Mouse (Mus musculus): Measurements from ENCODE around the gene Hc. TPM values are rescaled to one million over a fixed set of nuclear protein-coding genes. Genes with fewer than 3 reads are reported as not detected.

The Hc gene
- polyA plus RNA-seq, 1 experiment: not detected

- no peak overlapping the region for H3K27ac ChIP-seq (ENCODE audit: insufficient read depth, low read length)
- TF ChIP-seq CTCF (IDR thresholded peaks at IDR 0.05; ENCODE audit: borderline replicate concordance, insufficient read depth, low read length) (no peak), POLR2A (IDR thresholded peaks at IDR 0.05; ENCODE audit: low read depth, low read length) (no peak)
- no peak overlapping the region for H3K4me3 ChIP-seq (ENCODE audit: insufficient read depth, low read length)
- H3K4me1 ChIP-seq (ENCODE audit: control insufficient read depth, insufficient read depth, low read length): no peaks in the 10 kb centered on the region
These were observed 49.6 kb downstream of the Hc start for GRCm38 (mm10) chr2:35011649-35012048.

- TF ChIP-seq CTCF (IDR thresholded peaks at IDR 0.05; ENCODE audit: borderline replicate concordance, insufficient read depth, low read length) (no peak), POLR2A (IDR thresholded peaks at IDR 0.05; ENCODE audit: low read depth, low read length) (no peak)
- no peaks in the 10 kb centered on the region for H3K4me1 ChIP-seq (ENCODE audit: control insufficient read depth, insufficient read depth, low read length)
- no peak overlapping the region for H3K27ac ChIP-seq (ENCODE audit: insufficient read depth, low read length)
- H3K4me3 ChIP-seq (ENCODE audit: insufficient read depth, low read length): no peak overlapping the region
These were observed 62.3 kb downstream of the Hc start for GRCm38 (mm10) chr2:34998956-34999355.

GRCm38 (mm10) chr2:34996506-34996905 is 64.7 kb downstream of the Hc start:
- no peak overlapping the region for H3K4me3 ChIP-seq (ENCODE audit: insufficient read depth, low read length)
- H3K27ac ChIP-seq (ENCODE audit: insufficient read depth, low read length): no peak overlapping the region
- H3K4me1 ChIP-seq (ENCODE audit: control insufficient read depth, insufficient read depth, low read length): 0 out of 2 replicates have a peak, but pooled peaks cover 2% of the 10 kb centered on the region
- TF ChIP-seq CTCF (IDR thresholded peaks at IDR 0.05; ENCODE audit: borderline replicate concordance, insufficient read depth, low read length) (no peak), POLR2A (IDR thresholded peaks at IDR 0.05; ENCODE audit: low read depth, low read length) (no peak)

- 0 out of 2 replicates have a peak, but pooled peaks cover 2% of the 10 kb centered on the region for H3K4me1 ChIP-seq (ENCODE audit: control insufficient read depth, insufficient read depth, low read length)
- no peak for TF ChIP-seq POLR2A (IDR thresholded peaks at IDR 0.05; ENCODE audit: low read depth, low read length)
- TF ChIP-seq CTCF (IDR thresholded peaks at IDR 0.05; ENCODE audit: borderline replicate concordance, insufficient read depth, low read length): no peak
- H3K27ac ChIP-seq (ENCODE audit: insufficient read depth, low read length): no peak overlapping the region
- no peak overlapping the region for H3K4me3 ChIP-seq (ENCODE audit: insufficient read depth, low read length)
These were observed 67.4 kb downstream of the Hc start for GRCm38 (mm10) chr2:34993696-34994356.

- 0 out of 2 replicates have a peak, but pooled peaks cover 2% of the 10 kb centered on the region for H3K4me1 ChIP-seq (ENCODE audit: control insufficient read depth, insufficient read depth, low read length)
- H3K27ac ChIP-seq (ENCODE audit: insufficient read depth, low read length): no peak overlapping the region
- no peak for TF ChIP-seq CTCF (IDR thresholded peaks at IDR 0.05; ENCODE audit: borderline replicate concordance, insufficient read depth, low read length)
- no peak for TF ChIP-seq POLR2A (IDR thresholded peaks at IDR 0.05; ENCODE audit: low read depth, low read length)
- H3K4me3 ChIP-seq (ENCODE audit: insufficient read depth, low read length): no peak overlapping the region
These were observed 68.2 kb downstream of the Hc start for GRCm38 (mm10) chr2:34992729-34993695.

- TF ChIP-seq CTCF (IDR thresholded peaks at IDR 0.05; ENCODE audit: borderline replicate concordance, insufficient read depth, low read length) (no peak), POLR2A (IDR thresholded peaks at IDR 0.05; ENCODE audit: low read depth, low read length) (no peak)
- 0 out of 2 replicates have a peak, but pooled peaks cover 2% of the 10 kb centered on the region for H3K4me1 ChIP-seq (ENCODE audit: control insufficient read depth, insufficient read depth, low read length)
- no peak overlapping the region for H3K27ac ChIP-seq (ENCODE audit: insufficient read depth, low read length)
- H3K4me3 ChIP-seq (ENCODE audit: insufficient read depth, low read length): no peak overlapping the region
These were observed 69.3 kb downstream of the Hc start for GRCm38 (mm10) chr2:34991966-34992365.

GRCm38 (mm10) chr2:34989749-34990148 is 71.5 kb downstream of the Hc start:
- no peak overlapping the region for H3K27ac ChIP-seq (ENCODE audit: insufficient read depth, low read length)
- no peak for TF ChIP-seq POLR2A (IDR thresholded peaks at IDR 0.05; ENCODE audit: low read depth, low read length)
- no peak for TF ChIP-seq CTCF (IDR thresholded peaks at IDR 0.05; ENCODE audit: borderline replicate concordance, insufficient read depth, low read length)
- 0 out of 2 replicates have a peak, but pooled peaks cover 2% of the 10 kb centered on the region for H3K4me1 ChIP-seq (ENCODE audit: control insufficient read depth, insufficient read depth, low read length)
- H3K4me3 ChIP-seq (ENCODE audit: insufficient read depth, low read length): no peak overlapping the region

GRCm38 (mm10) chr2:34987595-34987994 is 73.6 kb downstream of the Hc start:
- TF ChIP-seq CTCF (IDR thresholded peaks at IDR 0.05; ENCODE audit: borderline replicate concordance, insufficient read depth, low read length) (no peak), POLR2A (IDR thresholded peaks at IDR 0.05; ENCODE audit: low read depth, low read length) (no peak)
- Histone ChIP-seq H3K27ac (ENCODE audit: insufficient read depth, low read length) (no peak overlapping the region), H3K4me1 (ENCODE audit: control insufficient read depth, insufficient read depth, low read length) (no peaks in the 10 kb centered on the region), H3K4me3 (ENCODE audit: insufficient read depth, low read length) (no peak overlapping the region)

GRCm38 (mm10) chr2:34984885-34985284 is 76.4 kb downstream of the Hc start:
- TF ChIP-seq CTCF (IDR thresholded peaks at IDR 0.05; ENCODE audit: borderline replicate concordance, insufficient read depth, low read length) (no peak), POLR2A (IDR thresholded peaks at IDR 0.05; ENCODE audit: low read depth, low read length) (no peak)
- no peaks in the 10 kb centered on the region for H3K4me1 ChIP-seq (ENCODE audit: control insufficient read depth, insufficient read depth, low read length)
- H3K4me3 ChIP-seq (ENCODE audit: insufficient read depth, low read length): no peak overlapping the region
- H3K27ac ChIP-seq (ENCODE audit: insufficient read depth, low read length): no peak overlapping the region

Measured in embryonic fibroblast, embryonic 13.5 days (primary cell).